Mouse (Mus musculus): Measurements from ENCODE around the gene Hormad2. TPM values are rescaled to one million over a fixed set of nuclear protein-coding genes. Genes with fewer than 3 reads are reported as not detected.

The Hormad2 gene
- polyA plus RNA-seq, 1 experiment = 15.3 TPM

DNA sequence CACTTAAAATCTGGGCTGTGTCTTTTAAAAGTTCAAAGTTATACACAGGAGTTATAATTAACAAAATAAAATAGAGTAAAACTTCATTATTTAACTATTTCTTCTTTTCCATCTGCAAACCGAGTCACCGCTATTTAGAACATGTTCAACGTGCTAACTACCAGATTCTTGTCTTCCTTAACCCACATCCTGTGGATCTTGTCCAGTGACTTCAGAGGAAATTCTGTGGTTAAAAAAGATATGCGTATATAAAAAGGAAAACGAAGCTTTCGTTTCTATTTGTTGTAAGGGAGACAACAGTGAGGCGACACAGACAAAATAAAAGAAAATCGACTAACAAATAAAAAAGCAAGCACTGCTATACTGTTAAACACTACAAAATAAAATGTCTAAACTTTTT, 17.1 kb downstream of the Hormad2 start:
- H3K4me3 ChIP-seq (ENCODE audit: control insufficient read depth, low read depth, low read length) = no peak overlapping the region
- no peaks in the 10 kb centered on the region for H3K27me3 ChIP-seq (ENCODE audit: control insufficient read depth, insufficient read depth, low read length)
- no peaks in the 10 kb centered on the region for H3K4me1 ChIP-seq (ENCODE audit: control insufficient read depth, insufficient read depth, low read length)
- peaks cover 1% of the 10 kb centered on the region; the same call in 1 of the 2 replicates for H3K36me3 ChIP-seq (ENCODE audit: control insufficient read depth, insufficient read depth, low read length)
- no peak overlapping the region for H3K27ac ChIP-seq (ENCODE audit: control insufficient read depth, insufficient read depth, low read depth, low read length)
- TF ChIP-seq CTCF (IDR thresholded peaks at IDR 0.05; ENCODE audit: control insufficient read depth, insufficient read depth, insufficient replicate concordance, low read depth, low read length) = no peak
- no peak for TF ChIP-seq POLR2A (IDR thresholded peaks at IDR 0.05; ENCODE audit: control insufficient read depth, low read depth, low read length)

DNA sequence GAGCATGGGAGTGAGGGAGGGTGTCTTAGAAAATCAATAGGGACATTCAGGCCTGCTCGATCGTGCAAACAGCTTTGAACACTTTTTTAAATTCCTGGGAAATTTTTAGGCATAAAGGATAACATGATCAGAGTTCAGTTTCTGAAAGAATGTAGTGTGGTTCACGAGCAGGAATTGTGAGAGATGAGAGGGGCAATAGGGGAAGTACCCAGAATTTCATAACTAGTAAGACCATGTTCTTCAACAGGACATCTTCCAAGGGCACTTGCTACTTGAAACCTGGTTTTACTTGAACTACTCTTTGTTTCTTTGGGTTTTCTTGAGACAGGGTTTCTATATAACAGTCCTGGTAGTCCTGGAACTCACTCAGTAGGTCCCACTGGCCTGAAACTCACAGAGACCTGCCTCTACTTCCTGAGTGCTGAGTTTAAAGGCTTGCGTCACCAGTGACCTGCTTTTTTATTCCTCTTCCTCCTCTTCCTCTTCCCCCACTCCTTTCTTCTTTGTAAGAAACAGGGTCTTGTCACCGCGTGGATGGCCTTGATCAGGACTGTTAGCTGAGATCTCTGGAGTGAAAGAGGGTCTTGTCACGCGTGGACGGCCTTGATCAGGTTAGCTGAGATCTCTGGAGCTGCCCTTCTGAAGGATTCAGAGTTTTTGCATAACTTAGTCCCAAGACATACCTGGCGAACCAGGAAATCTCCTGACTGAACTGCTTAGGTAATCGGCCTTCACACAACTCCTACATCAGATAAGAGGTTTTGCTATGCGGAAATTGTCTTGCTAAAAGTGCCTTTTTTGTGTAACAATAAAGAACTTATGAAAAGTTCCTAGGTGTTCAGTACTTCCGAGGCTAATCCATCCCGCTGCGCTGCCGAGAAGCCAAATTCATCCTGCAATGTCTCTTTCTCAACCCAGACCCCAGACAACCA, 18.1 kb downstream of the Hormad2 start:
- TF ChIP-seq POLR2A (IDR thresholded peaks at IDR 0.05; ENCODE audit: control insufficient read depth, low read depth, low read length) (no peak), CTCF (IDR thresholded peaks at IDR 0.05; ENCODE audit: control insufficient read depth, insufficient read depth, insufficient replicate concordance, low read depth, low read length) (no peak)
- Histone ChIP-seq H3K36me3 (ENCODE audit: control insufficient read depth, insufficient read depth, low read length) (peaks cover 1% of the 10 kb centered on the region; the same call in 1 of the 2 replicates), H3K4me1 (ENCODE audit: control insufficient read depth, insufficient read depth, low read length) (no peaks in the 10 kb centered on the region), H3K4me3 (ENCODE audit: control insufficient read depth, low read depth, low read length) (no peak overlapping the region), H3K27me3 (ENCODE audit: control insufficient read depth, insufficient read depth, low read length) (no peaks in the 10 kb centered on the region), H3K27ac (ENCODE audit: control insufficient read depth, insufficient read depth, low read depth, low read length) (no peak overlapping the region)

DNA sequence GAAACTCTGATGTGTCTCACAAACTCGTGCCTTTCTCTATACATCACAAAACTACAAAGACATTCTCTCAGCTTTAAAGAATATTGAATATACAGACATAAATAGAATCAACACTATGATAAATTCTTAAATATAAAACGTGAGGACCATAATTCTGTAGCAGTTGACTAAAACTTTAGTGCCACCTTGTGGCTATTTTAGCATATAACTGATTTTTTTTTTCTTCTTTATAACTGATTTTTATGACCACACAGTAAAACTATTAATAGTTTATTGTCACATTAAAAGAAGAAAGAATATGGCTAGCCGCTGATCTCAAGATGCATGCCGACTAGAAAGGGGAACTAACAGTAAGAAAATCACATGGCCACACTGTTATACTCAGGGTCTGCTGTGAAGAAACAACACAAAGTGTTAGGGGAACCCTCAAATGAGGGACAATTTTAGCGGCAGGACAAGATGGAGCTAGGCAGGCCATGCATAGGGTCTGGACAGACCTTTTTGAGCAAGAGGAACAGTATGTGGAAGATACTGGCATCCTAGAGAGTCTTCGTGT, 18.9 kb downstream of the Hormad2 start:
- H3K36me3 ChIP-seq (ENCODE audit: control insufficient read depth, insufficient read depth, low read length) = peaks cover 1% of the 10 kb centered on the region; the same call in 1 of the 2 replicates
- H3K27ac ChIP-seq (ENCODE audit: control insufficient read depth, insufficient read depth, low read depth, low read length) = no peak overlapping the region
- no peaks in the 10 kb centered on the region for H3K4me1 ChIP-seq (ENCODE audit: control insufficient read depth, insufficient read depth, low read length)
- H3K27me3 ChIP-seq (ENCODE audit: control insufficient read depth, insufficient read depth, low read length) = no peaks in the 10 kb centered on the region
- H3K4me3 ChIP-seq (ENCODE audit: control insufficient read depth, low read depth, low read length) = no peak overlapping the region
- TF ChIP-seq POLR2A (IDR thresholded peaks at IDR 0.05; ENCODE audit: control insufficient read depth, low read depth, low read length) (no peak), CTCF (IDR thresholded peaks at IDR 0.05; ENCODE audit: control insufficient read depth, insufficient read depth, insufficient replicate concordance, low read depth, low read length) (no peak)

DNA sequence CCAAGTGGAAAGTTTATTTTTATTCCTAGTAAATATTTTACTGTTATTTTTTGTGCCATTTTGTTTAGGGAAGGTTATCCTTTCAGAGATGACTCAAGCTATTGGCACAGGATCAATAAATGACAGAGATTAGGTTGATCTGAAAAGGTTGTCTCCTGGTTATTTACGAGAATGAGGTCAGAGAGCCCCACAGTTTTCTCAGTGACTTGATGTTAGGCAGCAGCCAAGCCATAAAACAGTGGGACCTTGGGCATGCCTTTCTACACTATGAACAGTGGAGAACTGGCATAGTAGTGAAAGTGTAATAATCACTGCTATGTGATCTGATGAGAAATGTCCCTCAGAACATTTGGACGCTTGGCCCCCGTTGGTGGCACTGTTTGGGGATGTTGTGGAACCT, 22.9 kb downstream of the Hormad2 start:
- TF ChIP-seq POLR2A (IDR thresholded peaks at IDR 0.05; ENCODE audit: control insufficient read depth, low read depth, low read length) (no peak), CTCF (IDR thresholded peaks at IDR 0.05; ENCODE audit: control insufficient read depth, insufficient read depth, insufficient replicate concordance, low read depth, low read length) (no peak)
- no peaks in the 10 kb centered on the region for H3K27me3 ChIP-seq (ENCODE audit: control insufficient read depth, insufficient read depth, low read length)
- H3K4me3 ChIP-seq (ENCODE audit: control insufficient read depth, low read depth, low read length) = no peak overlapping the region
- no peak overlapping the region for H3K27ac ChIP-seq (ENCODE audit: control insufficient read depth, insufficient read depth, low read depth, low read length)
- H3K4me1 ChIP-seq (ENCODE audit: control insufficient read depth, insufficient read depth, low read length) = no peaks in the 10 kb centered on the region
- H3K36me3 ChIP-seq (ENCODE audit: control insufficient read depth, insufficient read depth, low read length) = no peaks in the 10 kb centered on the region; the same call in 1 of the 2 replicates

DNA sequence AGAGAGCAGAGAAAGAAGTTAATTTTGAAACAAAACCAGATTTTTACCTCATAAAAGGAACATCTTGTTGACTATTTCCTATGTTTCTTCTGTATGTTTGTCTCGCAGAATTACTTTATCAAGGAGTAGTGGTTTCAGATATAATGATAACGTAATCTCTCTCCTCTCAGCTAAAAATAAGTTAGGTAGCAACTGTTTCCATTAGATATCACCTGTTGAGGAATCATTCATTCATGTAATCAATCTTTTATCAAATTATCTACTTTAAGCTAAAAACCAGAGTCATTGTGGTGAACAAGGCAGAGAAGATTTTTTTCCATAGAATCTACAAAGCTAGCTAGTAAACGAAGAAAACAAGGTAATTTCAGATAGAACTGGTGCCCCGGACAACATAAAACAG, 28.6 kb downstream of the Hormad2 start:
- Histone ChIP-seq H3K4me3 (ENCODE audit: control insufficient read depth, low read depth, low read length) (no peak overlapping the region), H3K27me3 (ENCODE audit: control insufficient read depth, insufficient read depth, low read length) (no peaks in the 10 kb centered on the region), H3K4me1 (ENCODE audit: control insufficient read depth, insufficient read depth, low read length) (no peaks in the 10 kb centered on the region), H3K36me3 (ENCODE audit: control insufficient read depth, insufficient read depth, low read length) (no peaks in the 10 kb centered on the region; the same call in 1 of the 2 replicates), H3K27ac (ENCODE audit: control insufficient read depth, insufficient read depth, low read depth, low read length) (no peak overlapping the region)
- TF ChIP-seq POLR2A (IDR thresholded peaks at IDR 0.05; ENCODE audit: control insufficient read depth, low read depth, low read length) (no peak), CTCF (IDR thresholded peaks at IDR 0.05; ENCODE audit: control insufficient read depth, insufficient read depth, insufficient replicate concordance, low read depth, low read length) (no peak)

DNA sequence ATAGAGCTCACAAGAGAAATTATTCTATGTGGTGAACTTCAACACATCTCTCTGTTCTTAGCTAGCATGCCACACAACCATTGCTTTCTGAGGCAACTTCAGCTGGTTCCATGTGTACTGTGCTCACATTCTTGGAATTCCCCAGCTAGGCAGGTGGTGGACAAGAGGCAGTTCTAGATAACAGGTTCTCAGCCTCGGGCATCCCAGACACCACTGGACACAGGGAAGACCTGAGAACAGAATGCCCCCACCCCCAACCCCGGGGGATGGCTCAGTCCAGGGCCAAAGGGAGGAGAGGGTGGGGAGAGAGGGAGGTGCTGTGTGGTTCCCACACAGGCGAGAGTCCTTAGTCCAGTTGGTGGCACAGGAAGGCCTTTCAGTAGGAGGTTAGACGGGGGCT, 36.6 kb downstream of the Hormad2 start:
- TF ChIP-seq CTCF (IDR thresholded peaks at IDR 0.05; ENCODE audit: control insufficient read depth, insufficient read depth, insufficient replicate concordance, low read depth, low read length) = no peak
- no peak for TF ChIP-seq POLR2A (IDR thresholded peaks at IDR 0.05; ENCODE audit: control insufficient read depth, low read depth, low read length)
- Histone ChIP-seq H3K36me3 (ENCODE audit: control insufficient read depth, insufficient read depth, low read length) (peaks cover 1% of the 10 kb centered on the region; the same call in 1 of the 2 replicates), H3K27ac (ENCODE audit: control insufficient read depth, insufficient read depth, low read depth, low read length) (no peak overlapping the region), H3K4me3 (ENCODE audit: control insufficient read depth, low read depth, low read length) (no peak overlapping the region), H3K27me3 (ENCODE audit: control insufficient read depth, insufficient read depth, low read length) (no peaks in the 10 kb centered on the region), H3K4me1 (ENCODE audit: control insufficient read depth, insufficient read depth, low read length) (no peaks in the 10 kb centered on the region)

DNA sequence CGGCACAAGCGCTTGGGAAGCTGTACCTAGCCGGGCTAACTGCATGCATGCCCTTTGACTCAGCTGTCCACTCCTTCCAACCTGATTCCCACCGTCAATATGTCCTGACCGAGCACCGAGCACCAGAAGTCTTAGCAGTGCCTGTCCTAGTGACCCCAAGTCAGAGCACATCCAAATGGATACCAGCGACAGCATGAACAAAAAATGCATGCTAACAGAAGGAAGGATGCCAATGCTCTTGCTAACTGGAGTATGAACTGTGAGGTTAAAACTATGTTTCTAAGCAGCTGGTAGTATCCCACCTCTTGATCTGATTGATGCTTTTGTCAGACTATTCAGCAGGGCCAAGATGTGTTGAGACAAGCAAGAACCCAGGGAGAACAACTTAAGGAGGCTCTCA, 37.5 kb downstream of the Hormad2 start:
- no peak for TF ChIP-seq CTCF (IDR thresholded peaks at IDR 0.05; ENCODE audit: control insufficient read depth, insufficient read depth, insufficient replicate concordance, low read depth, low read length)
- TF ChIP-seq POLR2A (IDR thresholded peaks at IDR 0.05; ENCODE audit: control insufficient read depth, low read depth, low read length) = no peak

More for the DNA sequence above, 37.5 kb downstream of the Hormad2 start:
- Histone ChIP-seq H3K4me3 (ENCODE audit: control insufficient read depth, low read depth, low read length) (no peak overlapping the region), H3K4me1 (ENCODE audit: control insufficient read depth, insufficient read depth, low read length) (no peaks in the 10 kb centered on the region), H3K27ac (ENCODE audit: control insufficient read depth, insufficient read depth, low read depth, low read length) (no peak overlapping the region), H3K36me3 (ENCODE audit: control insufficient read depth, insufficient read depth, low read length) (peaks cover 1% of the 10 kb centered on the region; the same call in 1 of the 2 replicates), H3K27me3 (ENCODE audit: control insufficient read depth, insufficient read depth, low read length) (no peaks in the 10 kb centered on the region)

Data from testis, adult 2 months (tissue).